Mouse (Mus musculus) small intestine, adult 2 months (tissue): ENCODE measurements around the gene Nlrx1.

Experiments
- CTCF ChIP-seq: fragments of 200-500 bp; IDR thresholded peaks from 2 replicates; pipeline ENCODE4 v1.5.1; 2012; ENCODE audit warnings: low read depth, mild to moderate bottlenecking, control low read depth, inconsistent platforms, low read length, moderate library complexity, mixed read lengths; ENCODE audit not compliant: insufficient replicate concordance, insufficient read length; ENCODE audit errors: extremely low read depth
- POLR2A ChIP-seq: fragments of 200-500 bp; IDR thresholded peaks from 2 replicates; pipeline ENCODE4 v1.6.1; 2012; ENCODE audit warnings: low read depth, mild to moderate bottlenecking, control low read depth, inconsistent platforms, low read length, moderate library complexity

GRCm38 (mm10) chr9:44283183-44283582 is 14.8 kb upstream of the Nlrx1 start:
- TF ChIP-seq POLR2A (no peak), CTCF (no peak)
